Mouse (Mus musculus) embryonic facial prominence, embryonic 14.5 days (tissue): ENCODE measurements around the gene Cd200r1. TPM values are rescaled to one million over a fixed set of nuclear protein-coding genes. Genes with fewer than 3 reads are reported as not detected.
"Not testable (repeated sequence)": the region's sequence is repeated elsewhere in the genome, so short reads cannot be mapped to it uniquely, and the experiment has no call there.

ENCODE experiments used
- ATAC-seq: fragments of 200-750 bp; cut with Nextera tagmentation; 2 replicates; pipeline ENCODE4 v1.8.0; 2017; ENCODE audit warnings: low read depth, moderate number of reproducible peaks, moderate TSS enrichment
- DNase-seq: peaks from one replicate; pipeline ENCODE4 v3.0.0-alpha.2; 2015; ENCODE audit warnings: low spot score
- H3K27ac ChIP-seq: fragments of 300-500 bp; sonication (generic); replicated peaks from 2 replicates; pipeline ENCODE4 v1.5.1; 2014; ENCODE audit warnings: low read depth, mild to moderate bottlenecking, low read length, moderate library complexity
- H3K27me3 ChIP-seq: fragments of 300-500 bp; sonication (generic); replicated peaks from 2 replicates; pipeline ENCODE4 v1.6.1; 2014; ENCODE audit warnings: low read length; ENCODE audit not compliant: control insufficient read depth, insufficient read depth
- H3K36me3 ChIP-seq: fragments of 300-500 bp; sonication (generic); 2 replicates; pipeline ENCODE4 v1.6.1; 2014; ENCODE audit warnings: low read length, mixed read lengths; ENCODE audit not compliant: control insufficient read depth, insufficient read depth
- H3K4me1 ChIP-seq: fragments of 300-500 bp; sonication (generic); 2 replicates; pipeline ENCODE4 v1.6.1; 2014; ENCODE audit warnings: antibody characterized with exemption, low read length; ENCODE audit not compliant: control insufficient read depth, insufficient read depth
- H3K4me2 ChIP-seq: fragments of 300-500 bp; sonication (generic); 2 replicates; pipeline ENCODE4 v1.6.1; 2014; ENCODE audit warnings: low read depth, mild to moderate bottlenecking, low read length, moderate library complexity, mixed read lengths
- H3K4me3 ChIP-seq: fragments of 300-500 bp; sonication (generic); 2 replicates; pipeline ENCODE4 v1.5.1; 2014; ENCODE audit warnings: low read depth, mild to moderate bottlenecking, low read length
- H3K9ac ChIP-seq: fragments of 300-500 bp; sonication (generic); 2 replicates; pipeline ENCODE4 v1.6.1; 2014; ENCODE audit warnings: low read depth, mild to moderate bottlenecking, low read length, moderate library complexity, mixed read lengths
- H3K9me3 ChIP-seq: fragments of 300-500 bp; sonication (generic); 2 replicates; pipeline ENCODE4 v1.6.1; 2016; ENCODE audit warnings: low read length; ENCODE audit not compliant: control insufficient read depth
- WGBS: fragments of 180-500 bp; shearing (Covaris S2); extraction: QIAGEN DNeasy Blood & Tissue Kit; methylation state at CpG from one replicate; pipeline ENCODE4 v1.1.7; 2014; 5-methylcytosine and 5-hydroxymethylcytosine counted together
- polyA plus RNA-seq: library from polyadenylated mRNA; unstranded; fragments of >200 nt; fragmentation: Nextera tagmentation; extraction: Ambion mirVana; gene quantifications from 2 replicates; pipeline ENCODE4 v1.2.1, GENCODE M21; 2014

Cd200r1 gene
- polyA plus RNA-seq, 1 experiment from 2014 or later = 2.1 TPM

GRCm38 (mm10) chr16:44812468-44813065 is 47.0 kb downstream of the Cd200r1 start:
- Histone ChIP-seq H3K9me3 (no peaks in the 10 kb centered on the region), H3K4me1 (no peaks in the 10 kb centered on the region), H3K4me3 (no peak overlapping the region), H3K36me3 (no peaks in the 10 kb centered on the region), H3K27me3 (no peaks in the 10 kb centered on the region), H3K4me2 (no peak overlapping the region), H3K9ac (no peak overlapping the region), H3K27ac (no peak overlapping the region)
- no peak for ATAC-seq
- 80% methylated on average over 6 of the region's 6 CpGs for WGBS
- no peak for DNase-seq

GRCm38 (mm10) chr16:44818010-44818409 is 52.5 kb downstream of the Cd200r1 start:
- H3K4me2 ChIP-seq = no peak overlapping the region
- no peaks in the 10 kb centered on the region for H3K4me1 ChIP-seq
- DNase-seq (no peak), ATAC-seq (no peak)
- no peaks in the 10 kb centered on the region for H3K36me3 ChIP-seq
- H3K27me3 ChIP-seq = no peaks in the 10 kb centered on the region
- H3K9ac ChIP-seq = no peak overlapping the region
- WGBS = 43% methylated on average over 1 of the region's 1 CpGs
- H3K9me3 ChIP-seq = no peaks in the 10 kb centered on the region
- H3K4me3 ChIP-seq = no peak overlapping the region
- no peak overlapping the region for H3K27ac ChIP-seq

- no peak overlapping the region for H3K27ac ChIP-seq
- no peak for DNase-seq
- no peak overlapping the region for H3K4me2 ChIP-seq
- no peak overlapping the region for H3K4me3 ChIP-seq
- no peak for ATAC-seq
- WGBS = 81% methylated on average over 4 of the region's 4 CpGs
- H3K9me3 ChIP-seq = no peaks in the 10 kb centered on the region
- no peaks in the 10 kb centered on the region for H3K36me3 ChIP-seq
- H3K9ac ChIP-seq = no peak overlapping the region
- H3K4me1 ChIP-seq = no peaks in the 10 kb centered on the region
- no peaks in the 10 kb centered on the region for H3K27me3 ChIP-seq
Observed at GRCm38 (mm10) chr16:44820545-44820944, 55.0 kb downstream of the Cd200r1 start.

- WGBS = 64% methylated on average over 3 of the region's 3 CpGs
- no peak overlapping the region for H3K4me3 ChIP-seq
- no peak overlapping the region for H3K4me2 ChIP-seq
Observed at GRCm38 (mm10) chr16:44832286-44832685, 66.8 kb downstream of the Cd200r1 start.

GRCm38 (mm10) chr16:44833189-44833588 is 67.7 kb downstream of the Cd200r1 start:
- not testable (repeated sequence) for ATAC-seq, DNase-seq, H3K4me3 ChIP-seq, H3K4me2 ChIP-seq, H3K27ac ChIP-seq, H3K4me1 ChIP-seq, H3K9ac ChIP-seq, H3K27me3 ChIP-seq, H3K36me3 ChIP-seq, H3K9me3 ChIP-seq
- 25% methylated on average over 2 of the region's 2 CpGs for WGBS

More at GRCm38 (mm10) chr16:44832286-44832685, 66.8 kb downstream of the Cd200r1 start:
- Histone ChIP-seq H3K36me3 (no peaks in the 10 kb centered on the region), H3K27me3 (no peaks in the 10 kb centered on the region), H3K27ac (no peak overlapping the region), H3K9ac (no peak overlapping the region), H3K9me3 (no peaks in the 10 kb centered on the region), H3K4me1 (no peaks in the 10 kb centered on the region)
- ATAC-seq = no peak
- DNase-seq = no peak

Other genes starting within 250 kb of the Cd200r1 start
- gene Boc, start 206.8 kb upstream of the Cd200r1 start, polyA plus RNA-seq = 34.8 and 43.6 TPM in 2 replicates
- gene Nepro, start 41.4 kb upstream of the Cd200r1 start, polyA plus RNA-seq = 7.9 and 8.8 TPM in 2 replicates
- 27.8 and 30.3 TPM in 2 replicates for gene Gtpbp8, start 19.4 kb upstream of the Cd200r1 start, polyA plus RNA-seq
- 0.20 and 0.56 TPM in 2 replicates for gene Cd200r4, start 46.0 kb downstream of the Cd200r1 start, polyA plus RNA-seq
- not detected in 2 replicates for gene Cd200r2, start 101.4 kb downstream of the Cd200r1 start, polyA plus RNA-seq
- gene Cd200r3, start 177.9 kb downstream of the Cd200r1 start, polyA plus RNA-seq = 1.5 and 2.0 TPM in 2 replicates